Mouse (Mus musculus) erythroid progenitor cell, adult 5-6 weeks (primary cell): ENCODE results near the gene Zfp831. TPM values are rescaled to one million over a fixed set of nuclear protein-coding genes. Genes with fewer than 3 reads are reported as not detected.

ENCODE experiments used
- ATAC-seq: replicated peaks from 2 replicates; pipeline ENCODE4 v1.8.0; 2016; ENCODE audit warnings: moderate number of reproducible peaks, mild to moderate bottlenecking, moderate TSS enrichment, inconsistent platforms; ENCODE audit not compliant: poor library complexity, low FRiP score, severe bottlenecking
- total RNA-seq, 2 experiments: library from RNA; stranded (forward) in 1 of 2; stranded (reverse) in 1 of 2; fragments of 150-400 nt in 1 of 2; fragments of 186-747, 209-891 nt in 1 of 2; gene quantifications; 2 replicates each; pipeline versions ENCODE4 v1.2.3 to v1.2.4; 2015 to 2017; ENCODE audit warnings: low replicate concordance in 2 of 2

Gene Zfp831
- total RNA-seq (2015; ENCODE audit: low replicate concordance) (0.84 and 1.4 TPM in 2 replicates), total RNA-seq (2017; ENCODE audit: low replicate concordance) (1.0 and 1.2 TPM in 2 replicates)

- 0 out of 2 replicates have a peak, but pooled peaks have one; percentile 28 for ATAC-seq
These were observed at the start of gene Zfp831 for GRCm38 (mm10) chr2:174643448-174644144. Zfp831 (plus strand) TSS chr2:174643534.

GRCm38 (mm10) chr2:174594965-174595364 lies 48.4 kb upstream of the Zfp831 start:
- no peak for ATAC-seq

- no peak for ATAC-seq
These were observed 47.7 kb upstream of the Zfp831 start for GRCm38 (mm10) chr2:174595611-174596010.

GRCm38 (mm10) chr2:174596457-174596856 lies 46.9 kb upstream of the Zfp831 start:
- no peak for ATAC-seq

GRCm38 (mm10) chr2:174598451-174598850 lies 44.9 kb upstream of the Zfp831 start:
- ATAC-seq: no peak

- no peak for ATAC-seq
These were observed 44.2 kb upstream of the Zfp831 start for GRCm38 (mm10) chr2:174599071-174599635.

GRCm38 (mm10) chr2:174599853-174600271 lies 43.5 kb upstream of the Zfp831 start:
- no peak for ATAC-seq

GRCm38 (mm10) chr2:174601938-174602685 lies 41.2 kb upstream of the Zfp831 start:
- ATAC-seq: no peak

- ATAC-seq: no peak
These were observed 40.0 kb upstream of the Zfp831 start for GRCm38 (mm10) chr2:174603321-174603720.

GRCm38 (mm10) chr2:174605020-174605419 lies 38.3 kb upstream of the Zfp831 start:
- no peak for ATAC-seq

- ATAC-seq: no peak
These were observed 37.8 kb upstream of the Zfp831 start for GRCm38 (mm10) chr2:174605442-174606087.

GRCm38 (mm10) chr2:174606376-174606775 lies 37.0 kb upstream of the Zfp831 start:
- no peak for ATAC-seq

- no peak for ATAC-seq
These were observed 33.4 kb upstream of the Zfp831 start for GRCm38 (mm10) chr2:174609892-174610291.

GRCm38 (mm10) chr2:174612386-174613063 lies 30.8 kb upstream of the Zfp831 start:
- ATAC-seq: no peak

- ATAC-seq: no peak
These were observed 30.1 kb upstream of the Zfp831 start for GRCm38 (mm10) chr2:174613221-174613620.

GRCm38 (mm10) chr2:174613921-174614441 lies 29.4 kb upstream of the Zfp831 start:
- ATAC-seq: 0 out of 2 replicates have a peak, but pooled peaks have one; percentile 50

- peak; percentile 95 for ATAC-seq
These were observed 21.5 kb upstream of the Zfp831 start for GRCm38 (mm10) chr2:174621881-174622280.

GRCm38 (mm10) chr2:174624430-174624829 lies 18.9 kb upstream of the Zfp831 start:
- ATAC-seq: no peak

- no peak for ATAC-seq
These were observed 16.3 kb upstream of the Zfp831 start for GRCm38 (mm10) chr2:174627021-174627420.
